Mouse (Mus musculus): Measurements from ENCODE around the gene Ppil2. TPM values are rescaled to one million over a fixed set of nuclear protein-coding genes. Genes with fewer than 3 reads are reported as not detected.

Ppil2 gene
- polyA plus RNA-seq, 1 experiment from 2014 or later = 77.7 TPM

- ATAC-seq (no peak), DNase-seq (ENCODE audit: low read depth, low spot score) (no peak)
- no peak for TF ChIP-seq CTCF (IDR thresholded peaks at IDR 0.05)
- ChIA-PET CTCF (no interaction called here), POLR2A (no interaction called here)
- no peaks in the 10 kb centered on the region for H3K27me3 ChIP-seq
- in situ Hi-C loops (cut with MboI; ENCODE audit: low pct_unique_long_range_greater_than_20kb) = no loop called here
Measured at GRCm38 (mm10) chr16:17070716-17071115, 40.3 kb downstream of the Ppil2 start.

- CTCF ChIA-PET = interaction anchor here (1.4 to 2.0 kb wide), 4 partner anchors 10 to 28 kb away, joined by 3 to 5 read pairs (median 4); no protein-coding TSS in a partner anchor
- DNase-seq (ENCODE audit: low read depth, low spot score) = no peak
- peak; percentile 14 for TF ChIP-seq CTCF (IDR thresholded peaks at IDR 0.05)
- POLR2A ChIA-PET = no interaction called here
- in situ Hi-C loops (cut with MboI; ENCODE audit: low pct_unique_long_range_greater_than_20kb) = no loop called here
- peak; percentile 85 for ATAC-seq
- no peaks in the 10 kb centered on the region for H3K27me3 ChIP-seq
Measured at GRCm38 (mm10) chr16:17069511-17070443, 41.3 kb downstream of the Ppil2 start, which contains the start of gene Ypel1. TSS of gene Ypel1 (plus strand) at chr16:17069696.

- peaks cover 5% of the 10 kb centered on the region for H3K27me3 ChIP-seq
- DNase-seq (ENCODE audit: low read depth, low spot score) = no peak
- in situ Hi-C loops (cut with MboI; ENCODE audit: low pct_unique_long_range_greater_than_20kb) = no loop called here
- no peak for TF ChIP-seq CTCF (IDR thresholded peaks at IDR 0.05)
- ATAC-seq = no peak
- CTCF ChIA-PET = no interaction called here
- POLR2A ChIA-PET = no interaction called here
Measured at GRCm38 (mm10) chr16:17067552-17067951, 43.5 kb downstream of the Ppil2 start.

GRCm38 (mm10) chr16:17062338-17062737 lies 48.7 kb downstream of the Ppil2 start:
- no peak for TF ChIP-seq CTCF (IDR thresholded peaks at IDR 0.05)
- POLR2A ChIA-PET = no interaction called here

GRCm38 (mm10) chr16:17055584-17055983 lies 55.5 kb downstream of the Ppil2 start:
- POLR2A ChIA-PET = no interaction called here
- no peaks in the 10 kb centered on the region for H3K27me3 ChIP-seq
- ATAC-seq = no peak
- in situ Hi-C loops (cut with MboI; ENCODE audit: low pct_unique_long_range_greater_than_20kb) = no loop called here
- CTCF ChIA-PET = interaction anchor here (1.4 to 1.7 kb wide), 2 partner anchors 11 to 31 kb away, joined by 3 to 6 read pairs; no protein-coding TSS in a partner anchor
- no peak for DNase-seq (ENCODE audit: low read depth, low spot score)
- no peak for TF ChIP-seq CTCF (IDR thresholded peaks at IDR 0.05)

More at GRCm38 (mm10) chr16:17062338-17062737, 48.7 kb downstream of the Ppil2 start:
- CTCF ChIA-PET = interaction anchor here (1.3 kb wide), 1 partner anchor 18 kb away, joined by 3 read pairs; no protein-coding TSS in a partner anchor
- in situ Hi-C loops (cut with MboI; ENCODE audit: low pct_unique_long_range_greater_than_20kb) = no loop called here
- DNase-seq (ENCODE audit: low read depth, low spot score) (no peak), ATAC-seq (no peak)
- peaks cover 5% of the 10 kb centered on the region for H3K27me3 ChIP-seq

GRCm38 (mm10) chr16:17053903-17054302 lies 57.2 kb downstream of the Ppil2 start:
- ChIA-PET CTCF (no interaction called here), POLR2A (no interaction called here)
- DNase-seq (ENCODE audit: low read depth, low spot score) (no peak), ATAC-seq (no peak)
- TF ChIP-seq CTCF (IDR thresholded peaks at IDR 0.05) = no peak
- H3K27me3 ChIP-seq = no peaks in the 10 kb centered on the region
- in situ Hi-C loops (cut with MboI; ENCODE audit: low pct_unique_long_range_greater_than_20kb) = no loop called here

GRCm38 (mm10) chr16:17052087-17052486 lies 59.0 kb downstream of the Ppil2 start:
- no peak for TF ChIP-seq CTCF (IDR thresholded peaks at IDR 0.05)
- ATAC-seq (no peak), DNase-seq (ENCODE audit: low read depth, low spot score) (no peak)
- no peaks in the 10 kb centered on the region for H3K27me3 ChIP-seq
- ChIA-PET POLR2A (no interaction called here), CTCF (interaction anchor here (0.8 to 1.0 kb wide), 2 partner anchors 8 to 15 kb away, joined by 3 read pairs; no protein-coding TSS in a partner anchor)
- in situ Hi-C loops (cut with MboI; ENCODE audit: low pct_unique_long_range_greater_than_20kb) = no loop called here

- ChIA-PET CTCF (no interaction called here), POLR2A (no interaction called here)
- no peak for TF ChIP-seq CTCF (IDR thresholded peaks at IDR 0.05)
- DNase-seq (ENCODE audit: low read depth, low spot score) = no peak
- in situ Hi-C loops (cut with MboI; ENCODE audit: low pct_unique_long_range_greater_than_20kb) = no loop called here
- no peak for ATAC-seq
- no peaks in the 10 kb centered on the region for H3K27me3 ChIP-seq
Measured at GRCm38 (mm10) chr16:17049886-17050285, 61.2 kb downstream of the Ppil2 start.

- DNase-seq (ENCODE audit: low read depth, low spot score) (no peak), ATAC-seq (no peak)
- in situ Hi-C loops (cut with MboI; ENCODE audit: low pct_unique_long_range_greater_than_20kb) = no loop called here
- no peak for TF ChIP-seq CTCF (IDR thresholded peaks at IDR 0.05)
- CTCF ChIA-PET = interaction anchor here (1.2 to 2.1 kb wide), 2 partner anchors 20 to 41 kb away, joined by 3 to 6 read pairs; no protein-coding TSS in a partner anchor
- no peaks in the 10 kb centered on the region for H3K27me3 ChIP-seq
- POLR2A ChIA-PET = no interaction called here
Measured at GRCm38 (mm10) chr16:17045287-17045686, 65.8 kb downstream of the Ppil2 start.

- TF ChIP-seq CTCF (IDR thresholded peaks at IDR 0.05) = no peak
- ChIA-PET CTCF (interaction anchor here (1.2 to 2.1 kb wide), 2 partner anchors 19 to 42 kb away, joined by 3 to 6 read pairs; no protein-coding TSS in a partner anchor), POLR2A (no interaction called here)
- in situ Hi-C loops (cut with MboI; ENCODE audit: low pct_unique_long_range_greater_than_20kb) = no loop called here
- ATAC-seq (no peak), DNase-seq (ENCODE audit: low read depth, low spot score) (no peak)
- no peaks in the 10 kb centered on the region for H3K27me3 ChIP-seq
Measured at GRCm38 (mm10) chr16:17044320-17044719, 66.7 kb downstream of the Ppil2 start.

GRCm38 (mm10) chr16:17041417-17041816 lies 69.6 kb downstream of the Ppil2 start:
- in situ Hi-C loops (cut with MboI; ENCODE audit: low pct_unique_long_range_greater_than_20kb) = no loop called here
- no peak for TF ChIP-seq CTCF (IDR thresholded peaks at IDR 0.05)
- POLR2A ChIA-PET = no interaction called here
- CTCF ChIA-PET = no interaction called here
- H3K27me3 ChIP-seq = no peaks in the 10 kb centered on the region
- no peak for DNase-seq (ENCODE audit: low read depth, low spot score)
- ATAC-seq = no peak
